Mouse (Mus musculus): Measurements from ENCODE around the gene Adgrb2. TPM values are rescaled to one million over a fixed set of nuclear protein-coding genes. Genes with fewer than 3 reads are reported as not detected.

The Adgrb2 gene
- total and polyA plus RNA-seq, 3 experiments = 0.04 to 0.15 TPM; not detected in 1

DNA sequence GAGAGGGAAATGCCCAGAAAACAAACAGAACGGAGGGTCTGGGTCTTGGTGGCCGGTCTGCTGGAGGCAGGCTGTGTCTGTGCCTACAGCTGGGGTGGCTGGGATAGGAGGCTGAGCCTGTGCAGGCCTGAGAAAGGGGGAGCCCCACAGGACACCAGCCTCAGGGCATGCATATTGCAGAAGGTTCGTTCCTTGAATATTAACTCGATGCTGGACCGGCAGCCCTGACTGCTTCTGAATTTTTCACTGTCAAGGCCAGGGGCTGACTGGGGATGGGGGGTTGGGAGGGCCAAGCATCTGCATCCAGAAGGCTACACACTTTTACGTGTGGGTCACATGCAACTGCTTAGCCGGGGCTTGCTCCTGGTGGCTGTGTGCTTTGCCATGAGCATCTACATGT is 48.8 kb downstream of the Adgrb2 start:
- no peaks in the 10 kb centered on the region for H3K4me1 ChIP-seq (ENCODE audit: control insufficient read depth in 1 of 2, insufficient read depth in 2 of 2, low read length in 2 of 2)
- no peak for DNase-seq (ENCODE audit: low read depth, low spot score)
- H3K27me3 ChIP-seq (ENCODE audit: control insufficient read depth in 1 of 2, insufficient read depth in 2 of 2, low read length in 2 of 2) = no peaks in the 10 kb centered on the region; a peak in 1 of 4 replicates
- H3K9me3 ChIP-seq (replicated peaks; ENCODE audit: insufficient read depth, low read length) = no peaks in the 10 kb centered on the region
- no peak overlapping the region for H3K27ac ChIP-seq (ENCODE audit: control insufficient read depth, low read depth, low read length)
- no peak overlapping the region for H3K9ac ChIP-seq (ENCODE audit: control insufficient read depth, low read depth, low read length, poor library complexity, severe bottlenecking)
- no peaks in the 10 kb centered on the region for H3K79me2 ChIP-seq (ENCODE audit: control insufficient read depth, insufficient read depth, low read length, poor library complexity)
- no peaks in the 10 kb centered on the region for H3K36me3 ChIP-seq (ENCODE audit: control insufficient read depth in 1 of 2, insufficient read depth in 2 of 2, low read length in 2 of 2)
- H3K4me3 ChIP-seq (ENCODE audit: control insufficient read depth in 1 of 2, insufficient read depth in 1 of 2, low read depth in 2 of 2, low read length in 2 of 2) = no peak overlapping the region
- TF ChIP-seq HCFC1 (IDR thresholded peaks at IDR 0.05; ENCODE audit: low read depth, low read length) (no peak), CTCF (IDR thresholded peaks at IDR 0.05 in 2 of 3, conservative IDR thresholded peaks at IDR 0.05 in 1 of 3; ENCODE audit: control insufficient read depth in 1 of 3, insufficient read depth in 1 of 3, low read depth in 2 of 3, low read length in 3 of 3, poor library complexity in 1 of 3, severe bottlenecking in 1 of 3) (no peak), GABPA (IDR thresholded peaks at IDR 0.05; ENCODE audit: low read depth, low read length) (no peak), POLR2AphosphoS2 (IDR thresholded peaks at IDR 0.05; ENCODE audit: low read length) (no peak), POLR2AphosphoS5 (IDR thresholded peaks at IDR 0.05; ENCODE audit: borderline replicate concordance, low read depth, low read length) (no peak), ETS1 (IDR thresholded peaks at IDR 0.05; ENCODE audit: low read depth, low read length) (no peak), UBTF (IDR thresholded peaks at IDR 0.05; ENCODE audit: borderline replicate concordance, insufficient read depth, low read depth, low read length) (no peak), TBP (IDR thresholded peaks at IDR 0.05; ENCODE audit: low read depth, low read length) (no peak), MEF2A (IDR thresholded peaks at IDR 0.05; ENCODE audit: extremely low read depth, insufficient replicate concordance, low read depth, low read length, poor library complexity, severe bottlenecking) (no peak), TCF12 (IDR thresholded peaks at IDR 0.05; ENCODE audit: low read depth, low read length) (no peak), SIN3A (IDR thresholded peaks at IDR 0.05; ENCODE audit: low read length) (no peak)

DNA sequence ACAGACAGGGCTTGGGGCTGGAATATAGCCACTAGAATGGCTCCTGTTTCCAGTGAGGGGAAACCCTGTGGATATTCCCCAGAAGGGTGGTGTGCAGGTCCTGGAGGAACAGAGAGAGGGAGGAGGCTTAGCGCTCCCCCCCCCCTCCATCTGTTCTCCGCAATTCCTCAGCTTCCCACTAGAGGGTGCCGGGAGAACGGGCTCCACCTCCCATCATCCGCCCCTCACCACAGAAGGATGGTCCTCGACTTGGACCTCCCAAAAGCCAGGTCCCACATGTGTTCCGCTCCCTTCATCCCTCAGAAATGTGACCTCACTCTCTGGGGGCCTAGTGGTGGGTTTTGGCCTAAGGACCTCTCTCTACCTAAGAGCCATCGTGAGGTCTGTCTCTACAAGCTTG is 51.4 kb downstream of the Adgrb2 start:
- H3K79me2 ChIP-seq (ENCODE audit: control insufficient read depth, insufficient read depth, low read length, poor library complexity) = no peaks in the 10 kb centered on the region
- H3K9ac ChIP-seq (ENCODE audit: control insufficient read depth, low read depth, low read length, poor library complexity, severe bottlenecking) = no peak overlapping the region
- peak; percentile 45; the same call in 1 of the 2 replicates for TF ChIP-seq SMC3 (IDR thresholded peaks at IDR 0.05; ENCODE audit: low read depth, low read length)
- no peak for TF ChIP-seq BHLHE40 (IDR thresholded peaks at IDR 0.05; ENCODE audit: borderline replicate concordance, low read depth, low read length)
- TF ChIP-seq CTCF (IDR thresholded peaks at IDR 0.05 in 2 of 3, conservative IDR thresholded peaks at IDR 0.05 in 1 of 3; ENCODE audit: control insufficient read depth in 1 of 3, insufficient read depth in 1 of 3, low read depth in 2 of 3, low read length in 3 of 3, poor library complexity in 1 of 3, severe bottlenecking in 1 of 3) = peak; percentile 43 to 60 (median 51); a peak in 5 of 6 replicates
- TF ChIP-seq RAD21 (IDR thresholded peaks at IDR 0.05; ENCODE audit: low read depth, low read length) = peak; percentile 22
- H3K4me1 ChIP-seq (ENCODE audit: control insufficient read depth in 1 of 2, insufficient read depth in 2 of 2, low read length in 2 of 2) = no peaks in the 10 kb centered on the region
- H3K36me3 ChIP-seq (ENCODE audit: control insufficient read depth in 1 of 2, insufficient read depth in 2 of 2, low read length in 2 of 2) = no peaks in the 10 kb centered on the region
- no peak overlapping the region for H3K4me3 ChIP-seq (ENCODE audit: control insufficient read depth in 1 of 2, insufficient read depth in 1 of 2, low read depth in 2 of 2, low read length in 2 of 2)
- H3K9me3 ChIP-seq (replicated peaks; ENCODE audit: insufficient read depth, low read length) = no peaks in the 10 kb centered on the region
- peak; percentile 6 for DNase-seq (ENCODE audit: low read depth, low spot score)
- no peak overlapping the region for H3K27ac ChIP-seq (ENCODE audit: control insufficient read depth, low read depth, low read length)
- peaks cover 0 to 3% of the 10 kb centered on the region in 2 experiments; a peak in 1 of 4 replicates for H3K27me3 ChIP-seq (ENCODE audit: control insufficient read depth in 1 of 2, insufficient read depth in 2 of 2, low read length in 2 of 2)

All from MEL (cell line).